Mouse (Mus musculus): ENCODE results near the gene Pfn1. TPM values are rescaled to one million over a fixed set of nuclear protein-coding genes. Genes with fewer than 3 reads are reported as not detected.

The Pfn1 gene
- 2,307 and 2,326 TPM in 2 replicates for polyA plus RNA-seq (2015; fragmentation: Nextera tagmentation; extraction: Ambion mirVana)

DNA sequence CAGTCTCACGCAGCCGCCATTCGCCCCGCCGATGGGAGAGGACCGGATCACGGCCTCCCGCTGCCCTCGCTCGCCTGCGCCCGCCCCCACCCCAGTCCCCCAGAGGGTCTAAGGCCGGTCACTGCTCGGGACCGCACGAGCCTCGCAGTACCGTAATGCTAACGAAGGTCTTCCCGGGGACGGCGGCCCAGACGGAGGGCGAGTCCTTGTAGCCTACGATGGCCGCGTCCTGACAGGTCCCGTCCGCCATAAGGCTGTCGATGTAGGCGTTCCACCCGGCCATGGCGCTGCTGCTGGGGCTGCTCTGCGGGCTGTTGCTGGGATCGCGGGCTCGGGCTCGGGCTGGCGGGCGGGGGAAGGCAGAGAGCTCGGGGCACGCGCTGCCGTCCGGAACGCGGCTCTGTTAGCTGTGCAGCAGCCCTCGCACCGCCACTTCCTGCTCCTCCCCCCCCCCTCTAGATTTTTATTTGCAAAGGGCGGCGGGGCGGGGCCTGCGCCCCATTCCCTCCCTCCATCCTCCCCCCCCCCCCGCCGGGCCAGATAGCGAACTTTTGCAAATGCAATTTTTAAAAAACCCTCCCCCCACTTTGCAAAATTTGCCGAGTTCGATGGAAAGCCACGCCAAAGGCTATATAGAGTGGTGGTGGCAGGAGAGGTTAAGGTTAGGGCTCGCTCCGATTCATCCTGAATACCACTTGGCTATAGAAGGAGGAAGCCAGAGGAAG, at the start of gene Pfn1:
Pfn1 (minus strand) TSS at position 447 of the 725 bp plus-strand sequence.
- under 1% methylated on average over 56 of the region's 61 CpGs for WGBS
- Histone ChIP-seq H3K4me3 (ENCODE audit: low read length) (peak within 1 kb of the TSS; percentile 99), H3K27ac (ENCODE audit: low read length) (peak within 1 kb of the TSS; percentile 100), H3K9me3 (ENCODE audit: control insufficient read depth, low read length) (no peaks in the 10 kb centered on the region), H3K9ac (ENCODE audit: low read depth, low read length) (peak within 1 kb of the TSS; percentile 100), H3K36me3 (ENCODE audit: control insufficient read depth, insufficient read depth, low read length) (peaks cover 11% of the 10 kb centered on the region), H3K27me3 (replicated peaks; ENCODE audit: control insufficient read depth, insufficient read depth, low read length) (no peaks in the 10 kb centered on the region), H3K4me2 (ENCODE audit: low read depth, low read length) (peak within 1 kb of the TSS; percentile 94), H3K4me1 (ENCODE audit: control insufficient read depth, insufficient read depth, low read length) (peaks cover 60% of the 10 kb centered on the region)
- ATAC-seq: peak; percentile 38

DNA sequence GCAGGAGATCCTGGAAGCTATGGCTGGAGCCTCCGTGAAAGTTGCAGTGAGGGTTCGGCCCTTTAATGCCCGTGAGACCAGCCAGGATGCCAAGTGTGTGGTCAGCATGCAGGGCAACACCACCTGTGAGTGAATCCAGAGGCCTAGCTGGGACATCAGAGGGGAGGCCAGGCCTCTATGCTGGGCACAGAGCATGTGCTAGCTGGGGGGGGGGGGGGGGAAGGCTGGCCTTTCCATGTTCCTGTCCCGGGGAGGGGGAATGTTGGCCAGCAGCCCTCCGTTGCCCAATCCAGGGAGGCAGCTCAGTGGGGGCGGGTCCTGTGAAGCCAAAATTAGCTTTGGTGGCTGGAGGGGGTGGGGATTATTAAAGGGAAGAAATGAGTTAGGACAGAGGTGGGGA, 48.3 kb upstream of the Pfn1 start:
- ATAC-seq: no peak
- WGBS: 68% methylated on average over 6 of the region's 6 CpGs
- Histone ChIP-seq H3K9me3 (ENCODE audit: control insufficient read depth, low read length) (no peaks in the 10 kb centered on the region), H3K4me3 (ENCODE audit: low read length) (no peak overlapping the region), H3K9ac (ENCODE audit: low read depth, low read length) (peak overlapping the region; percentile 50; the same call in 1 of the 2 replicates), H3K4me1 (ENCODE audit: control insufficient read depth, insufficient read depth, low read length) (peaks cover 19% of the 10 kb centered on the region), H3K27me3 (replicated peaks; ENCODE audit: control insufficient read depth, insufficient read depth, low read length) (no peaks in the 10 kb centered on the region), H3K36me3 (ENCODE audit: control insufficient read depth, insufficient read depth, low read length) (peaks cover 4% of the 10 kb centered on the region), H3K4me2 (ENCODE audit: low read depth, low read length) (peak overlapping the region; percentile 93; the same call in 1 of the 2 replicates), H3K27ac (ENCODE audit: low read length) (no peak overlapping the region)

DNA sequence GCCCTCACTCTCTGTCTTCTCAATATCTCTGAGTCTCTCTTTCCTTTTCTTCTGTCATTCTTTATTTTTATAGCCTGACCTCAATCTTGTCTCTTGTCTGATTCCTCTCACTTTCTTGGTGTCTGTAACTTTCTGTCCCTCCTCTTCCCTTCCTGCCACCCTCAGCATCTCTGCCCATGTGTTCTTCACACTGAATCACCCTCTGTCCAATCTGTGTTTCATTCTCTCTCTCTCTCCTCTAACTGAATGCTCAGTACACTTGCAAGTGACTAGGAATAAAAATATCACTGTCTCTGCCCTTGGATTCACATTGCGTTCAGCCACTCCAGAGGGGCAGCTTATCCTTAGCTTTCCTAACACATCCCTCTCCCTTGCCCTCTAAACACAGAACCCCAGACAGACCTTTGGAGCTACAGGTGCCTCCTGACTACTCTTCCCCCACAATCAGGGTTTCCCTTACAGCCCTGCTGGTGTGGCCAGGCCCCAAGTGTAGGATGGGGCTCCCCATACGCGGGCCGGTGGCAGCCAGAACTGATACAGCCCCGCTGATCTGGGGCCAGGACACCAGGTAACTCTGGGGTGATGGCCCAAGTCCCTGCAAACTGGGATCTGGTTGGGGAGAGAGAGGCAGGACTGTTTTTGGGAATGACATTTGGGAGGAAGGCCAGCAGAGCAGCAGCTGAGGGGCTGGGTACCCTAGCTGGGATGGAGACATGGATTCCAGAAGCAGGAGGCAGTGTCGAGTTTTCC, 47.7 kb upstream of the Pfn1 start:
- H3K9ac ChIP-seq (ENCODE audit: low read depth, low read length): peak overlapping the region; percentile 95
- ATAC-seq: no peak
- H3K27ac ChIP-seq (ENCODE audit: low read length): no peak overlapping the region

DNA sequence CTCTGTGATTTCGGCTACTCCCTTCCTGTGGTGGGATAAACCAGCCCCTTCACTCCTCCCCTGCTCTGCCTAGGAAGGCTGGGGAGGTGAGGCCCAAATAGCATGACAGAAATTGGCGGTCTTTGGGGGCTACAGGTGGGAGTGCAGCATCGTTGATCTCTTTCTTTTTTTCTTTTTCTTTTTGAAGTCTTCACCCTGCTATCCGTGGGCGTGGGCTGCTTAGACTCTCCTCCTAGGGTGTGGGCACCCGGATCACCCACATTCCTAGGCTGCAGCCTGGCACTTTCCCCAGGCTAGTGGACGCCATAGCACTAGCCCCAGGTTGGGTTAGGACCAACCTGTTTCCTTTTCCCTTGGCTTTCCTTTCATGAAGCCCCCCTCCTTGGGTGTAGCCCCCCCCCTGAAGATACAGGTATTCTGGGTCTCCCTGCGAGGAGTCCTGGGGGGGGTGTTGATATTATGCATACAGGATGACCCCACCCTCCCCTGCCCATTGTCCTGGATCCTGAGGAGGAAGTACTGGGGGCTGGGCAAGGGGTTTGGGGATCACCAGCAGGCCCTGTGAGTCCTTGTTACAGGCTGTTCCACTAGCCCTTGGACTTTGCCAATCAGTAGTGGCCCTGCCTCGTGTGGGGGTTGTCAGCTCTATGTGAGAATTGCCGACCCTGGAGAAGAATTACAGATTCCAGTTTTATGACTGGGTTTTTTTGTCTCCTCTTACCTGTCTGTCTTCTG, 46.9 kb upstream of the Pfn1 start:
- 9% methylated on average over 10 of the region's 10 CpGs for WGBS
- Histone ChIP-seq H3K9me3 (ENCODE audit: control insufficient read depth, low read length) (no peaks in the 10 kb centered on the region), H3K36me3 (ENCODE audit: control insufficient read depth, insufficient read depth, low read length) (peaks cover 4% of the 10 kb centered on the region), H3K4me2 (ENCODE audit: low read depth, low read length) (peak overlapping the region; percentile 93), H3K27me3 (replicated peaks; ENCODE audit: control insufficient read depth, insufficient read depth, low read length) (no peaks in the 10 kb centered on the region), H3K27ac (ENCODE audit: low read length) (peak overlapping the region; percentile 98), H3K4me1 (ENCODE audit: control insufficient read depth, insufficient read depth, low read length) (peaks cover 19% of the 10 kb centered on the region), H3K9ac (ENCODE audit: low read depth, low read length) (peak overlapping the region; percentile 95), H3K4me3 (ENCODE audit: low read length) (peak overlapping the region; percentile 85)
- peak; percentile 11; the same call in 1 of the 2 replicates for ATAC-seq

More for the DNA sequence above, 47.7 kb upstream of the Pfn1 start:
- no peaks in the 10 kb centered on the region for H3K9me3 ChIP-seq (ENCODE audit: control insufficient read depth, low read length)
- peak overlapping the region; percentile 93 for H3K4me2 ChIP-seq (ENCODE audit: low read depth, low read length)
- H3K27me3 ChIP-seq (replicated peaks; ENCODE audit: control insufficient read depth, insufficient read depth, low read length): no peaks in the 10 kb centered on the region
- peaks cover 4% of the 10 kb centered on the region for H3K36me3 ChIP-seq (ENCODE audit: control insufficient read depth, insufficient read depth, low read length)
- H3K4me1 ChIP-seq (ENCODE audit: control insufficient read depth, insufficient read depth, low read length): peaks cover 19% of the 10 kb centered on the region
- H3K4me3 ChIP-seq (ENCODE audit: low read length): peak overlapping the region; percentile 85
- WGBS: 74% methylated on average over 6 of the region's 6 CpGs

DNA sequence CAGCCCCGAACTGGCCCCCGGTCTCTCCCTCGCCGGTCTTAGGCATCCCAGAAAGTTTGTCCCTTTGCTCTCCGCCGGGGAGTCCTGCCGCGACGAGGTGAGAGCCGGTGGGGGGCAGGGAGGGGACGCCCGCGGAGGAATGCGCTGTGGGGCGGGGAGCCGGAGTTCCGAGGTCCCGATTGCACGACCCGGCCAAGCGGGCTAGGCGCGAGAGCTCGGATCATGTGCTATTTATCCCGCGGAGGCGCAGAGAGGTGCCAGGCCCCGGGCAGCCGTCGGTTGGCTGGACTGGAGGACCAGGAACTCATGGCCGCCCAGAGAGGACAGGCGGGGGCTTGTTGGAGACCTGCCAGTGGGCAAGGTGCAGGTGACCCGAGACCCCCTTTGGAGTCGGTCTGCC, 46.2 kb upstream of the Pfn1 start:
- H3K27ac ChIP-seq (ENCODE audit: low read length): peak overlapping the region; percentile 98
- H3K9me3 ChIP-seq (ENCODE audit: control insufficient read depth, low read length): no peaks in the 10 kb centered on the region
- H3K9ac ChIP-seq (ENCODE audit: low read depth, low read length): peak overlapping the region; percentile 95
- ATAC-seq: peak; percentile 74
- H3K27me3 ChIP-seq (replicated peaks; ENCODE audit: control insufficient read depth, insufficient read depth, low read length): no peaks in the 10 kb centered on the region
- H3K4me1 ChIP-seq (ENCODE audit: control insufficient read depth, insufficient read depth, low read length): peaks cover 19% of the 10 kb centered on the region
- H3K4me3 ChIP-seq (ENCODE audit: low read length): peak overlapping the region; percentile 85
- under 1% methylated on average over 34 of the region's 34 CpGs for WGBS
- H3K4me2 ChIP-seq (ENCODE audit: low read depth, low read length): peak overlapping the region; percentile 93
- peaks cover 2% of the 10 kb centered on the region for H3K36me3 ChIP-seq (ENCODE audit: control insufficient read depth, insufficient read depth, low read length)

DNA sequence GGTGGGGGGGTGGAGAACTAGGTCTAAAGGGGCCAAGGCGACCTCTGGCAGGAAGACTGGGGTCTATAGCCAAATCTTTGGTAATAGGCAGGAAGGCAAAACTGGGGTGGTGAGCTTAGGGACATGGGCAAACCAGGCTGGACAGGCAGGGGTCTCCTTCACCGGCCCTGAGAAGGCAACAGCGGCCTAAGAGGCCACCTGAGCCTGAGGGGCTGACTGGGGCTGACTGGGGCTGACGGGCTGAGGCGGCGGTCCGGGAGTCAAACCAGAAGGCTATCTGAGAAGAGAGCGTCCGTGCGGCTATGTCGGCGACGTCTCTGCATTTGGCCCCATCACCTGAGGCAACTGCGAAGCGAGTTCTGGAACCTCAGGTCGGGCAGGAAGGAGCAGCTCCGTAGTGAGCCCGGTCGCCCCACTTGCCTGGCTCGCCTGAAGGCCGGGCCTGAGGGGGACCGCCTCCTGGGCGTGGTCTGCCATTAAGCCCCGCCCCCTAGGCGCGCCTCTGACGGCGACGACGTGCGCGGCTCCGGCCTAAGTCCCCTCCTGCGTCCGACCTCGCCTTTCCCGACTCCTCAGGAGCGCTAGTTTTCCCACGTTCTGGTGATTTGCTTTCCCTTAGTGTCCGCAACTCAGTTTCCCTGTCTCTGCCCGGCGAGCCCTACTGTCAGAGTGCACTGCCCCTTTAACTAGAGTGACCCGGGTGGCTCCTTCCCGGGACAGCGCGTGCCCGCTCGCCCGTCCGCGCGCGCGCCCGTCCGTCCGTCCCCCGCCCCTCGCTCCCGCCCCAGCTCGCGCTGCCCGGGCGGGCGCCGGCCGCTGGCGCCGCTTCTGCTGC, 45.5 kb upstream of the Pfn1 start, which contains the start of the genes Inca1 and Kif1c:
Inca1 (minus strand) TSS at position 434 of the 835 bp plus-strand sequence.
Kif1c (plus strand) TSS at position 827 of the 835 bp plus-strand sequence.
- Histone ChIP-seq H3K27me3 (replicated peaks; ENCODE audit: control insufficient read depth, insufficient read depth, low read length) (no peaks in the 10 kb centered on the region), H3K4me3 (ENCODE audit: low read length) (peak within 1 kb of the TSS; percentile 85), H3K9me3 (ENCODE audit: control insufficient read depth, low read length) (no peaks in the 10 kb centered on the region), H3K36me3 (ENCODE audit: control insufficient read depth, insufficient read depth, low read length) (no peaks in the 10 kb centered on the region), H3K4me1 (ENCODE audit: control insufficient read depth, insufficient read depth, low read length) (peaks cover 19% of the 10 kb centered on the region), H3K27ac (ENCODE audit: low read length) (peak within 1 kb of the TSS; percentile 98), H3K9ac (ENCODE audit: low read depth, low read length) (peak within 1 kb of the TSS; percentile 95), H3K4me2 (ENCODE audit: low read depth, low read length) (peak within 1 kb of the TSS; percentile 93)
- ATAC-seq: peak; percentile 94
- WGBS: 1% methylated on average over 66 of the region's 69 CpGs

DNA sequence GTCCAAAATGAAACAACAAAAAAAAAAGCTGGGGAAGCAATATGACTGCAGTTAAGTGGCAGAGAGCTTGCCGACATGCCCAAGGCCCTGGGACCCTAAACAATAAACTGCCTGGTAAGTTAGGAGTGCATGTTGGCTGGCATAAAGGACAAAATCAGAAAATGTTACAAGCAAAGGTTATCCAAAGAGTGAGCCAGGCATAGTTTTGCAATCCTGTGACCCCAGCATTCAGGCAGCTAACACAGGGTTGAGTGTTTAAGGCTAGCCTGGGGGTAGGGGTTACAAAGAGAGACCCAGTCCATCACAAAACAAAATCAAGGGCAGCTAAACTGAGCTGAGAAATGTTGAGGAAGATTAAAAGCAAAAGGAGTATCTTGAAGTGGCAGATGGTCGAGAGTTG, 44.6 kb upstream of the Pfn1 start:
- Histone ChIP-seq H3K36me3 (ENCODE audit: control insufficient read depth, insufficient read depth, low read length) (no peaks in the 10 kb centered on the region), H3K27me3 (replicated peaks; ENCODE audit: control insufficient read depth, insufficient read depth, low read length) (no peaks in the 10 kb centered on the region), H3K4me2 (ENCODE audit: low read depth, low read length) (no peak overlapping the region), H3K4me3 (ENCODE audit: low read length) (no peak overlapping the region), H3K9ac (ENCODE audit: low read depth, low read length) (no peak overlapping the region), H3K9me3 (ENCODE audit: control insufficient read depth, low read length) (no peaks in the 10 kb centered on the region), H3K4me1 (ENCODE audit: control insufficient read depth, insufficient read depth, low read length) (peaks cover 19% of the 10 kb centered on the region), H3K27ac (ENCODE audit: low read length) (no peak overlapping the region)
- ATAC-seq: no peak
- WGBS: 86% methylated on average over 2 of the region's 2 CpGs

DNA sequence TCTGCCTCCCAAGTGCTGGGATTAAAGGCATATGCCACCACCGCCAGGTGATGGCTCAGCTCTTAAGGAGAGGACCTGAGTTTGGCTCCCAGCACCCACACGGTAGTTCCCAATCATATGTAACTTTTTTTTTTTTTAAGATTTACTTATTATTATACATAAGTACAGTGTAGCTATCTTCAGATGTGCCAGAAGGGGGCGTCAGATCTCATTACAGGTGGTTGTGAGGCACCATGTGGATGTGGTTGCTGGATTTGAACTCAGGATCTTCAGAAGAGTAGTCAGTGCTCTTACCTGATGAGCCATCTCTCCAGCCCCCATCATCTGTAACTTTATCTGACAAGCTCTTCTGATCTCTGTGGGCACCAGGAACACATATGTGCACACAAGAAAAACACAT, 42.9 kb upstream of the Pfn1 start:
- Histone ChIP-seq H3K9ac (ENCODE audit: low read depth, low read length) (no peak overlapping the region), H3K4me3 (ENCODE audit: low read length) (no peak overlapping the region), H3K36me3 (ENCODE audit: control insufficient read depth, insufficient read depth, low read length) (no peaks in the 10 kb centered on the region), H3K27ac (ENCODE audit: low read length) (no peak overlapping the region), H3K9me3 (ENCODE audit: control insufficient read depth, low read length) (no peaks in the 10 kb centered on the region), H3K4me2 (ENCODE audit: low read depth, low read length) (no peak overlapping the region), H3K4me1 (ENCODE audit: control insufficient read depth, insufficient read depth, low read length) (peaks cover 14% of the 10 kb centered on the region), H3K27me3 (replicated peaks; ENCODE audit: control insufficient read depth, insufficient read depth, low read length) (no peaks in the 10 kb centered on the region)
- WGBS: 72% methylated on average over 3 of the region's 3 CpGs
- ATAC-seq: no peak
